Mouse (Mus musculus): ENCODE data around the gene Lysmd1.

GRCm38 (mm10) chr3:95176500-95176899, 42.6 kb downstream of the Lysmd1 start:
- no peak for TF ChIP-seq CTCF (IDR thresholded peaks at IDR 0.05; ENCODE audit: extremely low read depth, insufficient read depth, low read length)
- no peak for TF ChIP-seq POLR2A (IDR thresholded peaks at IDR 0.05; ENCODE audit: extremely low read depth, insufficient read depth, low read length)

Measured in cortical plate, adult 2 months (tissue).